Mouse (Mus musculus) heart, embryonic 13.5 days (tissue): Measurements from ENCODE around the gene Gm13288. TPM values are rescaled to one million over a fixed set of nuclear protein-coding genes. Genes with fewer than 3 reads are reported as not detected.
"Not testable (repeated sequence)": the region's sequence is repeated elsewhere in the genome, so short reads cannot be mapped to it uniquely, and the experiment has no call there.

Experiments
- ATAC-seq: fragments of 200-750 bp; cut with Nextera tagmentation; 2 replicates; pipeline ENCODE4 v1.8.0; 2017; ENCODE audit warnings: moderate TSS enrichment; ENCODE audit not compliant: insufficient number of reproducible peaks, low FRiP score, low TSS enrichment; ENCODE audit errors: extremely low read depth
- H3K27ac ChIP-seq: fragments of 300-500 bp; sonication (generic); replicated peaks from 2 replicates; pipeline ENCODE4 v1.5.1; 2015; ENCODE audit warnings: moderate library complexity, mild to moderate bottlenecking, inconsistent platforms
- H3K27me3 ChIP-seq: fragments of 300-500 bp; sonication (generic); replicated peaks from 2 replicates; pipeline ENCODE4 v1.6.1; 2015; ENCODE audit warnings: mild to moderate bottlenecking, inconsistent platforms
- H3K36me3 ChIP-seq: fragments of 300-500 bp; sonication (generic); 2 replicates; pipeline ENCODE4 v1.6.1; 2015; ENCODE audit warnings: mild to moderate bottlenecking, inconsistent platforms
- H3K4me1 ChIP-seq: fragments of 300-500 bp; sonication (generic); 2 replicates; pipeline ENCODE4 v1.6.1; 2015; ENCODE audit warnings: inconsistent platforms
- H3K4me2 ChIP-seq: fragments of 300-500 bp; sonication (generic); 2 replicates; pipeline ENCODE4 v1.6.1; 2015; ENCODE audit warnings: inconsistent platforms, mild to moderate bottlenecking, moderate library complexity
- H3K4me3 ChIP-seq: fragments of 300-500 bp; sonication (generic); 2 replicates; pipeline ENCODE4 v1.5.1; 2015; ENCODE audit warnings: moderate library complexity, mild to moderate bottlenecking, inconsistent platforms
- H3K9ac ChIP-seq: fragments of 300-500 bp; sonication (generic); 2 replicates; pipeline ENCODE4 v1.6.1; 2015; ENCODE audit warnings: inconsistent platforms, mild to moderate bottlenecking, moderate library complexity
- H3K9me3 ChIP-seq: fragments of 300-500 bp; sonication (generic); 2 replicates; pipeline ENCODE4 v1.6.1; 2016; ENCODE audit warnings: inconsistent platforms
- WGBS: fragments of 180-500 bp; shearing (Covaris S2); methylation state at CpG from one replicate; pipeline ENCODE4 v1.1.7; 2015; ENCODE audit warnings: mixed read lengths; 5-methylcytosine and 5-hydroxymethylcytosine counted together
- polyA plus RNA-seq: library from polyadenylated mRNA; unstranded; fragments of >200 nt; fragmentation: Nextera tagmentation; extraction: Ambion mirVana; gene quantifications from 2 replicates; pipeline ENCODE4 v1.2.1, GENCODE M21; 2015

Gm13288 gene
- polyA plus RNA-seq, 1 experiment from 2014 or later, result not detected

DNA sequence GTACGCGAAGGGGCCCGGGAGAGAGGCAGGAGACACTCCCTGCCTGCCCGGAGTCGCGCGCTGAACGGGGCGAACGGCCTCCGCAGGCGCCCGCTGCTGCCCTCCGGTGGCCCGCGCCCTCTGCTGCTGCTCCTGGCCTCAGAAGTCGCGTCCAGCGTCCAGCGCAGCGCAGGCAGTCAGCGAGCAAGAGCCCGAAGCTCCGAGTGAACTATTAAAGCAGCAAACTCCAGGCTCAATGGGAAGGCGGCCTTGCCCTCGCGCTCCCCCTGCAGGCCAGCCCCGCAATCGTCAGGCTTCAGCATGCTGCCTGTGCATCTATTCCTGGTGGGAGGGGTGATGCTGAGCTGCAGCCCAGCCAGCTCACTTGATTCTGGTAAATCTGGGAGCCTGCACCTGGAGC lies 25.8 kb upstream of the Gm13288 start, which contains the start of gene Gm13272:
Gene Gm13272 (plus strand): TSS at position 301 of the 400 bp plus-strand sequence.
- not testable (repeated sequence) for H3K4me1 ChIP-seq, H3K4me2 ChIP-seq, H3K27me3 ChIP-seq, H3K9me3 ChIP-seq, H3K27ac ChIP-seq, H3K4me3 ChIP-seq, ATAC-seq, H3K36me3 ChIP-seq, H3K9ac ChIP-seq
- WGBS, result no CpG with 5 or more reads among the region's 29 CpGs

DNA sequence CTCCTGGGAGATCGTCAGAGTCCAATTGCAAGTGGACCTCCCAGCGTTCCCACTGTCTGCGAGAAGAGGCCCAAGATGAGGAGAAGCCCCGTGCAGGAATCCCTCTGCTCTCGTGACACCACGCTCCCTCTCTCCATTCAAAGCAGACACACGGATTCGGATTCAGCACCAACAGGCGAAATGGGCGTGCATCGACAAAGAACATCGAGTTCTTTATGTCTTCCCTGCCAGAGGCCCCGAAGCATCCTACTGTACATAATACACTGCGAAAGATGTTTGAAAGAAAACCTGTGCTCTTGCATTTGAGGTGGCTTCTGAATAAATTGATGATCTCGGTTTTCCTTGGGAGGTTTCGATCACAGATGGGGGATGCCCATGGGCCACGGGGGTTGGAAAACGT lies 25.0 kb upstream of the Gm13288 start:
- not testable (repeated sequence) for H3K4me3 ChIP-seq, H3K27ac ChIP-seq, H3K27me3 ChIP-seq, H3K36me3 ChIP-seq, H3K9ac ChIP-seq, H3K9me3 ChIP-seq, H3K4me2 ChIP-seq, ATAC-seq, H3K4me1 ChIP-seq
- 40% methylated on average over 16 of the region's 18 CpGs for WGBS

DNA sequence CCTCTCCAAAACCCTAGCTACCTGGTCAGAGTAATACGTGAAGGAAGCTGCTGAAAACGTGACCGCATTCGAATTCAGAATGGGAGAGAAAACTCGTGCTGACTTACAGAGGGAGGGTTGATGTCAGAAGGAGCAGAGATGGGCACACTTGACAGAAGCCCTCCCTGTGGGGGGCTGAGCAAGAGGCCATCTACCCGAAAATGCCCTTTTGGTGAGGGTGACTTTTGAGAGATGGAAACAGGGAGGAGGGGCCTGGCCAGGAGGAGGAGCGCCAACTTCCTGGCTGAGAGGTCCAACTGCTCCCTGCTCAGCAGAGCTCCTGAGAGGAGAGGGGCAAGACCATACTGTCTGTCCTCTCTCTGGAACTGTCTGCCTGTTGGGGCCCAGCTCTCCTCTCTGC lies 23.5 kb upstream of the Gm13288 start, which contains the start of gene Ifnz:
Gene Ifnz (plus strand): TSS at position 301 of the 400 bp plus-strand sequence.
- H3K4me1 ChIP-seq, H3K36me3 ChIP-seq, ATAC-seq, H3K27me3 ChIP-seq, H3K9me3 ChIP-seq: not testable (repeated sequence)
- peak within 1 kb of the TSS; percentile 58 for H3K4me2 ChIP-seq
- 13% methylated on average over 4 of the region's 7 CpGs for WGBS
- H3K27ac ChIP-seq, result peak within 1 kb of the TSS; percentile 66
- peak within 1 kb of the TSS; percentile 37 for H3K4me3 ChIP-seq
- H3K9ac ChIP-seq, result 0 out of 2 replicates have a peak within 1 kb of the TSS, but pooled peaks have one; percentile 47

DNA sequence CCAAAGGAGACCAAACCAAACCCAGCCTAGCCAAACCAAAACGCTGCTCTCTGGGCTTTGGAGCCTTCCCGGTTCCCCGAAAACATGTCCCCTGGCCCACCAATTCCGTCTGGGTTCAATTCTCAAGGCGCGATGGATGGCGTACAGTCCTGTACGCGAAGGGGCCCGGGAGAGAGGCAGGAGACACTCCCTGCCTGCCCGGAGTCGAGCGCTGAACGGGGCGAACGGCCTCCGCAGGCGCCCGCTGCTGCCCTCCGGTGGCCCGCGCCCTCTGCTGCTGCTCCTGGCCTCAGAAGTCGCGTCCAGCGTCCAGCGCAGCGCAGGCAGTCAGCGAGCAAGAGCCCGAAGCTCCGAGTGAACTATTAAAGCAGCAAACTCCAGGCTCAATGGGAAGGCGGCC lies 23.0 kb upstream of the Gm13288 start:
- not testable (repeated sequence) for H3K9me3 ChIP-seq, H3K4me1 ChIP-seq, ATAC-seq, H3K27me3 ChIP-seq, H3K36me3 ChIP-seq
- Histone ChIP-seq H3K4me3 (peak overlapping the region; percentile 37), H3K9ac (0 out of 2 replicates have a peak overlapping the region, but pooled peaks have one; percentile 47), H3K27ac (peak overlapping the region; percentile 66), H3K4me2 (peak overlapping the region; percentile 58)
- 0% methylated on average over 14 of the region's 31 CpGs for WGBS

DNA sequence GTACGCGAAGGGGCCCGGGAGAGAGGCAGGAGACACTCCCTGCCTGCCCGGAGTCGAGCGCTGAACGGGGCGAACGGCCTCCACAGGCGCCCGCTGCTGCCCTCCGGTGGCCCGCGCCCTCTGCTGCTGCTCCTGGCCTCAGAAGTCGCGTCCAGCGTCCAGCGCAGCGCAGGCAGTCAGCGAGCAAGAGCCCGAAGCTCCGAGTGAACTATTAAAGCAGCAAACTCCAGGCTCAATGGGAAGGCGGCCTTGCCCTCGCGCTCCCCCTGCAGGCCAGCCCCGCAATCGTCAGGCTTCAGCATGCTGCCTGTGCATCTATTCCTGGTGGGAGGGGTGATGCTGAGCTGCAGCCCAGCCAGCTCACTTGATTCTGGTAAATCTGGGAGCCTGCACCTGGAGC lies 19.9 kb upstream of the Gm13288 start, which contains the start of gene Gm13276:
Gene Gm13276 (plus strand): TSS at position 301 of the 400 bp plus-strand sequence.
- H3K4me3 ChIP-seq, ATAC-seq, H3K36me3 ChIP-seq, H3K27me3 ChIP-seq, H3K9me3 ChIP-seq, H3K4me2 ChIP-seq, H3K9ac ChIP-seq, H3K27ac ChIP-seq, H3K4me1 ChIP-seq: not testable (repeated sequence)
- no CpG with 5 or more reads among the region's 27 CpGs for WGBS

DNA sequence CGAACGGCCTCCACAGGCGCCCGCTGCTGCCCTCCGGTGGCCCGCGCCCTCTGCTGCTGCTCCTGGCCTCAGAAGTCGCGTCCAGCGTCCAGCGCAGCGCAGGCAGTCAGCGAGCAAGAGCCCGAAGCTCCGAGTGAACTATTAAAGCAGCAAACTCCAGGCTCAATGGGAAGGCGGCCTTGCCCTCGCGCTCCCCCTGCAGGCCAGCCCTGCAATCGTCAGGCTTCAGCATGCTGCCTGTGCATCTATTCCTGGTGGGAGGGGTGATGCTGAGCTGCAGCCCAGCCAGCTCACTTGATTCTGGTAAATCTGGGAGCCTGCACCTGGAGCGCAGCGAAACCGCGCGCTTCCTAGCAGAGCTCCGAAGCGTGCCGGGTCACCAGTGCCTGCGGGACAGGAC lies 16.9 kb upstream of the Gm13288 start, which contains the start of gene Gm13277:
Gene Gm13277 (plus strand): TSS at position 231 of the 400 bp plus-strand sequence.
- not testable (repeated sequence) for ATAC-seq, H3K9me3 ChIP-seq, H3K9ac ChIP-seq, H3K4me3 ChIP-seq, H3K36me3 ChIP-seq, H3K27ac ChIP-seq, H3K27me3 ChIP-seq, H3K4me1 ChIP-seq, H3K4me2 ChIP-seq
- WGBS, result no CpG with 5 or more reads among the region's 28 CpGs

DNA sequence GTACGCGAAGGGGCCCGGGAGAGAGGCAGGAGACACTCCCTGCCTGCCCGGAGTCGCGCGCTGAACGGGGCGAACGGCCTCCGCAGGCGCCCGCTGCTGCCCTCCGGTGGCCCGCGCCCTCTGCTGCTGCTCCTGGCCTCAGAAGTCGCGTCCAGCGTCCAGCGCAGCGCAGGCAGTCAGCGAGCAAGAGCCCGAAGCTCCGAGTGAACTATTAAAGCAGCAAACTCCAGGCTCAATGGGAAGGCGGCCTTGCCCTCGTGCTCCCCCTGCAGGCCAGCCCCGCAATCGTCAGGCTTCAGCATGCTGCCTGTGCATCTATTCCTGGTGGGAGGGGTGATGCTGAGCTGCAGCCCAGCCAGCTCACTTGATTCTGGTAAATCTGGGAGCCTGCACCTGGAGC lies 14.1 kb upstream of the Gm13288 start, which contains the start of gene Gm13278:
Gene Gm13278 (plus strand): TSS at position 301 of the 400 bp plus-strand sequence.
- not testable (repeated sequence) for H3K9me3 ChIP-seq, H3K27ac ChIP-seq, H3K9ac ChIP-seq, H3K4me2 ChIP-seq, H3K4me3 ChIP-seq, ATAC-seq, H3K4me1 ChIP-seq, H3K36me3 ChIP-seq, H3K27me3 ChIP-seq
- WGBS, result no CpG with 5 or more reads among the region's 28 CpGs

DNA sequence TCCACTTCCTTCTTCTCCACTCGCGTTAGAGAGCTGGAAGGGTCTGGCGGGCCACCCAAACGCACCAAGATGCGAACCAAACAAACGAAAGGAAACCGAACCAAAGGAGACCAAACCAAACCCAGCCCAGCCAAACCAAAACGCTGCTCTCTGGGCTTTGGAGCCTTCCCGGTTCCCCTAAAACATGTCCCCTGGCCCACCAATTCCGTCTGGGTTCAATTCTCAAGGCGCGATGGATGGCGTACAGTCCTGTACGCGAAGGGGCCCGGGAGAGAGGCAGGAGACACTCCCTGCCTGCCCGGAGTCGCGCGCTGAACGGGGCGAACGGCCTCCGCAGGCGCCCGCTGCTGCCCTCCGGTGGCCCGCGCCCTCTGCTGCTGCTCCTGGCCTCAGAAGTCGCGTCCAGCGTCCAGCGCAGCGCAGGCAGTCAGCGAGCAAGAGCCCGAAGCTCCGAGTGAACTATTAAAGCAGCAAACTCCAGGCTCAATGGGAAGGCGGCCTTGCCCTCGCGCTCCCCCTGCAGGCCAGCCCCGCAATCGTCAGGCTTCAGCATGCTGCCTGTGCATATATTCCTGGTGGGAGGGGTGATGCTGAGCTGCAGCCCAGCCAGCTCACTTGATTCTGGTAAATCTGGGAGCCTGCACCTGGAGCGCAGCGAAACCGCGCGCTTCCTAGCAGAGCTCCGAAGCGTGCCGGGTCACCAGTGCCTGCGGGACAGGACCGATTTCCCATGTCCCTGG lies 11.2 kb upstream of the Gm13288 start, which contains the start of gene Gm13275:
Gene Gm13275 (plus strand): TSS at position 552 of the 740 bp plus-strand sequence.
- H3K9ac ChIP-seq, H3K27me3 ChIP-seq, H3K4me3 ChIP-seq, H3K4me1 ChIP-seq, ATAC-seq, H3K36me3 ChIP-seq, H3K9me3 ChIP-seq, H3K27ac ChIP-seq, H3K4me2 ChIP-seq: not testable (repeated sequence)
- WGBS, result 2% methylated on average over 13 of the region's 52 CpGs

DNA sequence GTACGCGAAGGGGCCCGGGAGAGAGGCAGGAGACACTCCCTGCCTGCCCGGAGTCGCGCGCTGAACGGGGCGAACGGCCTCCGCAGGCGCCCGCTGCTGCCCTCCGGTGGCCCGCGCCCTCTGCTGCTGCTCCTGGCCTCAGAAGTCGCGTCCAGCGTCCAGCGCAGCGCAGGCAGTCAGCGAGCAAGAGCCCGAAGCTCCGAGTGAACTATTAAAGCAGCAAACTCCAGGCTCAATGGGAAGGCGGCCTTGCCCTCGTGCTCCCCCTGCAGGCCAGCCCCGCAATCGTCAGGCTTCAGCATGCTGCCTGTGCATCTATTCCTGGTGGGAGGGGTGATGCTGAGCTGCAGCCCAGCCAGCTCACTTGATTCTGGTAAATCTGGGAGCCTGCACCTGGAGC lies 8.2 kb upstream of the Gm13288 start, which contains the start of gene Gm13279:
Gene Gm13279 (plus strand): TSS at position 301 of the 400 bp plus-strand sequence.
- H3K9me3 ChIP-seq, H3K4me1 ChIP-seq, H3K9ac ChIP-seq, H3K4me3 ChIP-seq, H3K36me3 ChIP-seq, H3K27me3 ChIP-seq, H3K4me2 ChIP-seq, H3K27ac ChIP-seq, ATAC-seq: not testable (repeated sequence)
- WGBS, result no CpG with 5 or more reads among the region's 28 CpGs

DNA sequence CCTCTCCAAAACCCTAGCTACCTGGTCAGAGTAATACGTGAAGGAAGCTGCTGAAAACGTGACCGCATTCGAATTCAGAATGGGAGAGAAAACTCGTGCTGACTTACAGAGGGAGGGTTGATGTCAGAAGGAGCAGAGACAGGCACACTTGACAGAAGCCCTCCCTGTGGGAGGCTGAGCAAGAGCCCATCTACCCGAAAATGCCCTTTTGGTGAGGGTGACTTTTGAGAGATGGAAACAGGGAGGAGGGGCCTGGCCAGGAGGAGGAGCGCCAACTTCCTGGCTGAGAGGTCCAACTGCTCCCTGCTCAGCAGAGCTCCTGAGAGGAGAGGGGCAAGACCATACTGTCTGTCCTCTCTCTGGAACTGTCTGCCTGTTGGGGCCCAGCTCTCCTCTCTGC lies 6.0 kb upstream of the Gm13288 start, which contains the start of gene Gm13285:
Gene Gm13285 (plus strand): TSS at position 301 of the 400 bp plus-strand sequence.
- not testable (repeated sequence) for H3K4me2 ChIP-seq, H3K9me3 ChIP-seq, H3K36me3 ChIP-seq, H3K4me1 ChIP-seq, ATAC-seq, H3K4me3 ChIP-seq, H3K27ac ChIP-seq, H3K27me3 ChIP-seq, H3K9ac ChIP-seq
- 19% methylated on average over 5 of the region's 7 CpGs for WGBS

DNA sequence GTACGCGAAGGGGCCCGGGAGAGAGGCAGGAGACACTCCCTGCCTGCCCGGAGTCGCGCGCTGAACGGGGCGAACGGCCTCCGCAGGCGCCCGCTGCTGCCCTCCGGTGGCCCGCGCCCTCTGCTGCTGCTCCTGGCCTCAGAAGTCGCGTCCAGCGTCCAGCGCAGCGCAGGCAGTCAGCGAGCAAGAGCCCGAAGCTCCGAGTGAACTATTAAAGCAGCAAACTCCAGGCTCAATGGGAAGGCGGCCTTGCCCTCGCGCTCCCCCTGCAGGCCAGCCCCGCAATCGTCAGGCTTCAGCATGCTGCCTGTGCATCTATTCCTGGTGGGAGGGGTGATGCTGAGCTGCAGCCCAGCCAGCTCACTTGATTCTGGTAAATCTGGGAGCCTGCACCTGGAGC lies 2.4 kb upstream of the Gm13288 start, which contains the start of gene Gm13287:
Gene Gm13287 (plus strand): TSS at position 301 of the 400 bp plus-strand sequence.
- H3K4me3 ChIP-seq, ATAC-seq, H3K4me1 ChIP-seq, H3K9me3 ChIP-seq, H3K27ac ChIP-seq, H3K9ac ChIP-seq, H3K36me3 ChIP-seq: not testable (repeated sequence)
- H3K27me3 ChIP-seq, result peaks cover 10% of the 10 kb centered on the region
- H3K4me2 ChIP-seq, result peak within 1 kb of the TSS; percentile 49
- WGBS, result no CpG with 5 or more reads among the region's 29 CpGs
